Mouse (Mus musculus) testis, postnatal 14 days (tissue): Measurements from ENCODE around the gene Nfkb2.
A peak's percentile ranks its signal among the peaks of the same experiment; 100 is the strongest.

ENCODE experiments used
- DNase-seq: peaks from one replicate; pipeline ENCODE4 v3.0.0; 2021; ENCODE audit warnings: low spot score

Nfkb2 gene

GRCm38 (mm10) chr19:46304216-46304841 is at the start of gene Nfkb2:
TSS of gene Nfkb2 (plus strand) at chr19:46304320.
- peak; percentile 87 for DNase-seq

- DNase-seq = no peak
Observed at GRCm38 (mm10) chr19:46264762-46265161, 39.4 kb upstream of the Nfkb2 start.

GRCm38 (mm10) chr19:46275307-46275706 is 28.8 kb upstream of the Nfkb2 start:
- no peak for DNase-seq

GRCm38 (mm10) chr19:46282081-46282849 is 21.9 kb upstream of the Nfkb2 start:
- DNase-seq = no peak

GRCm38 (mm10) chr19:46284686-46285085 is 19.4 kb upstream of the Nfkb2 start:
- DNase-seq = no peak

- DNase-seq = no peak
Observed at GRCm38 (mm10) chr19:46285631-46286030, 18.5 kb upstream of the Nfkb2 start.

- no peak for DNase-seq
Observed at GRCm38 (mm10) chr19:46286047-46286446, 18.1 kb upstream of the Nfkb2 start.

GRCm38 (mm10) chr19:46286926-46287325 is 17.2 kb upstream of the Nfkb2 start:
- DNase-seq = no peak

- DNase-seq = no peak
Observed at GRCm38 (mm10) chr19:46287566-46287965, 16.6 kb upstream of the Nfkb2 start.

GRCm38 (mm10) chr19:46290535-46291105 is 13.5 kb upstream of the Nfkb2 start:
- no peak for DNase-seq

GRCm38 (mm10) chr19:46296938-46297337 is 7.2 kb upstream of the Nfkb2 start:
- no peak for DNase-seq

- DNase-seq = no peak
Observed at GRCm38 (mm10) chr19:46300294-46301045, 3.6 kb upstream of the Nfkb2 start.

- no peak for DNase-seq
Observed at GRCm38 (mm10) chr19:46302551-46302950, 1.6 kb upstream of the Nfkb2 start.

GRCm38 (mm10) chr19:46303251-46304215 is 587 bp upstream of the Nfkb2 start:
- no peak for DNase-seq

GRCm38 (mm10) chr19:46304908-46305333 is 801 bp downstream of the Nfkb2 start:
- no peak for DNase-seq

- DNase-seq = peak; percentile 81
Observed at GRCm38 (mm10) chr19:46305432-46306267, 1.5 kb downstream of the Nfkb2 start.

GRCm38 (mm10) chr19:46306268-46306610 is 2.1 kb downstream of the Nfkb2 start:
- no peak for DNase-seq

- DNase-seq = no peak
Observed at GRCm38 (mm10) chr19:46306751-46307289, 2.7 kb downstream of the Nfkb2 start.

- DNase-seq = no peak
Observed at GRCm38 (mm10) chr19:46307781-46308180, 3.7 kb downstream of the Nfkb2 start.

- no peak for DNase-seq
Observed at GRCm38 (mm10) chr19:46308303-46308702, 4.2 kb downstream of the Nfkb2 start.
